Mouse (Mus musculus): ENCODE measurements around the gene Nek8. TPM values are rescaled to one million over a fixed set of nuclear protein-coding genes. Genes with fewer than 3 reads are reported as not detected.

The Nek8 gene
- polyA plus RNA-seq, 1 experiment = 22.2 TPM

DNA sequence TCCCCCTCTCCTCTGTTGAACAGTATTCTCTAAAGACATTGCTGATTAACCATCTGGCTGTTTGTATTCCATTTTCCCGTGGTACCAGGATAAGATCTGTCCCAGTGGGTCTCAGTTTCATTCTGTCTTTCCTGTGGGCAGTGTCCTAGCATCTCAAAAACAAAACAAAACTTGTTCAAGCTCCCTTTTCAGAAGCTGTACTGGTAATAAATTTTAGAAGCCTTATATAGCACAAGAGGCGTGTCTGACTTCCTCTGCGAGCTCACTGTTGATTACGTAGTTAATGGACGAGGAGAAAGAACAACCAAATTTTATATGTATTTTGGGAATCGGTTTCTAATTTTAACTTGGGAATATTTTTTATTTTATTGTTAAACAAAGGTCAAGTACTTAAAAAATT lies 50.8 kb downstream of the Nek8 start:
- no peaks in the 10 kb centered on the region for H3K4me1 ChIP-seq (ENCODE audit: control insufficient read depth, insufficient read depth, low read length)
- H3K27ac ChIP-seq (ENCODE audit: control insufficient read depth, insufficient read depth, low read depth, low read length) = no peak overlapping the region
- no peaks in the 10 kb centered on the region for H3K27me3 ChIP-seq (ENCODE audit: control insufficient read depth, insufficient read depth, low read length)
- H3K36me3 ChIP-seq (ENCODE audit: control insufficient read depth, insufficient read depth, low read length) = no peaks in the 10 kb centered on the region
- TF ChIP-seq POLR2A (IDR thresholded peaks at IDR 0.05; ENCODE audit: control insufficient read depth, low read depth, low read length) = no peak
- no peak for TF ChIP-seq CTCF (IDR thresholded peaks at IDR 0.05; ENCODE audit: control insufficient read depth, insufficient read depth, insufficient replicate concordance, low read depth, low read length)
- H3K4me3 ChIP-seq (ENCODE audit: control insufficient read depth, low read depth, low read length) = no peak overlapping the region

DNA sequence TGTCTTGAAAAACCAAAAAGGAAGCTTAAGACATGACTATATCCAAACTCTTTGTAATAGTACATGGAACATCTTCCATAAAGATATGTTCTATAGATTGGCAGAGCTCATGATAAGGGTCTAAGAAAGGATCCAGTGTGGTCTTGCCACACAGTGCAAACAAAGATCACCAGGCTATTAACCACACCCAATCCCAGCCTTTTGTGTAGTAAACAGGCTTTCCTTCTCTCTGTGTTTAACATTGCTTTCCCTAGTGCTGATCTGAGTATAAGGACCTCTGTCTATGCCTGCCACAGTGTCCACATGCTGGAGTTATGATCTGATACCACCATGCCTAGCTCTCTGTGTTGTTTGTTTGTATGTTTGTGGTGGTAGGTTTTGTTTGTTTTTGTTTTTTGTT lies 52.7 kb downstream of the Nek8 start:
- no peak overlapping the region for H3K27ac ChIP-seq (ENCODE audit: control insufficient read depth, insufficient read depth, low read depth, low read length)
- H3K36me3 ChIP-seq (ENCODE audit: control insufficient read depth, insufficient read depth, low read length) = no peaks in the 10 kb centered on the region
- H3K4me3 ChIP-seq (ENCODE audit: control insufficient read depth, low read depth, low read length) = no peak overlapping the region
- H3K4me1 ChIP-seq (ENCODE audit: control insufficient read depth, insufficient read depth, low read length) = no peaks in the 10 kb centered on the region
- no peaks in the 10 kb centered on the region for H3K27me3 ChIP-seq (ENCODE audit: control insufficient read depth, insufficient read depth, low read length)
- TF ChIP-seq POLR2A (IDR thresholded peaks at IDR 0.05; ENCODE audit: control insufficient read depth, low read depth, low read length) (no peak), CTCF (IDR thresholded peaks at IDR 0.05; ENCODE audit: control insufficient read depth, insufficient read depth, insufficient replicate concordance, low read depth, low read length) (no peak)

DNA sequence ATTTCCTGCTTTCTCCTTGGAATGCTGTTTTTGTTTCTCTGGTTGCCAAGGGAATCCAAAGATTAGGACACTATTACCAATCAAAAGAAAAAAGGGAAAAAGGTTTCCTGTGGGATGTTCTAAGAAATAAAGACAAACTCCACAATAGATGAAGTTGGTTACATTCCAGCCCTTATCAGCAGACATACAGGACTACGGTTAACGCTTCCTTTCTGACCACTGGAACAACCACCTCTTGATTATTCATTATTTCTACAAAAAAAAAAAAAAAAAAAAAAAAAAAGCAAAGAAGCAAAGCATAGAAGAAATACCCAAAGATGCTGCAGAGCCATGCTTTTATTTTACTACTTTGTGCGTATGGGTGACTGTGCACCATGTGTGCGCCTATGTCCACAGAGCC lies 53.7 kb downstream of the Nek8 start:
- Histone ChIP-seq H3K27ac (ENCODE audit: control insufficient read depth, insufficient read depth, low read depth, low read length) (no peak overlapping the region), H3K27me3 (ENCODE audit: control insufficient read depth, insufficient read depth, low read length) (no peaks in the 10 kb centered on the region), H3K4me3 (ENCODE audit: control insufficient read depth, low read depth, low read length) (no peak overlapping the region), H3K36me3 (ENCODE audit: control insufficient read depth, insufficient read depth, low read length) (no peaks in the 10 kb centered on the region), H3K4me1 (ENCODE audit: control insufficient read depth, insufficient read depth, low read length) (no peaks in the 10 kb centered on the region)
- TF ChIP-seq POLR2A (IDR thresholded peaks at IDR 0.05; ENCODE audit: control insufficient read depth, low read depth, low read length) (no peak), CTCF (IDR thresholded peaks at IDR 0.05; ENCODE audit: control insufficient read depth, insufficient read depth, insufficient replicate concordance, low read depth, low read length) (no peak)

DNA sequence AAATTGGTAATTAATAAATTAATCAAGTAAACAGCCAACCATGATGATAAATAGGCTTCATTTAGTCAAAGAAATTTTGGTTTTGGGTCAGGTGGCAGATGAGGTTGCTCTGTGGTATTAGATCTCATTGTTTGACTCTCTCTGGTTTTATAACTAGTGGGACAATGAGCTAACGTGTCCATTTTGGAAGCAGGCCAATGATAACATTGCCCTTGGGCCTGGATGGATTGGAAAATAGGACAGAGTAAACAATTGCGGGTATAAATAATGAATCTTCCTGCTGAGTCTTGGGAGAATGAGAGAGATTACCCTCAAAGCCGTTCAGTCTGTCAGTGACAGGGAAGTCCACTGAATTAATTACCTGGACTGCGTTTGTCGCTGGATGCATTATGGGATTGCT lies 55.3 kb downstream of the Nek8 start:
- Histone ChIP-seq H3K4me3 (ENCODE audit: control insufficient read depth, low read depth, low read length) (no peak overlapping the region), H3K27me3 (ENCODE audit: control insufficient read depth, insufficient read depth, low read length) (no peaks in the 10 kb centered on the region), H3K36me3 (ENCODE audit: control insufficient read depth, insufficient read depth, low read length) (no peaks in the 10 kb centered on the region), H3K27ac (ENCODE audit: control insufficient read depth, insufficient read depth, low read depth, low read length) (no peak overlapping the region), H3K4me1 (ENCODE audit: control insufficient read depth, insufficient read depth, low read length) (no peaks in the 10 kb centered on the region; the same call in 1 of the 2 replicates)
- no peak for TF ChIP-seq CTCF (IDR thresholded peaks at IDR 0.05; ENCODE audit: control insufficient read depth, insufficient read depth, insufficient replicate concordance, low read depth, low read length)

DNA sequence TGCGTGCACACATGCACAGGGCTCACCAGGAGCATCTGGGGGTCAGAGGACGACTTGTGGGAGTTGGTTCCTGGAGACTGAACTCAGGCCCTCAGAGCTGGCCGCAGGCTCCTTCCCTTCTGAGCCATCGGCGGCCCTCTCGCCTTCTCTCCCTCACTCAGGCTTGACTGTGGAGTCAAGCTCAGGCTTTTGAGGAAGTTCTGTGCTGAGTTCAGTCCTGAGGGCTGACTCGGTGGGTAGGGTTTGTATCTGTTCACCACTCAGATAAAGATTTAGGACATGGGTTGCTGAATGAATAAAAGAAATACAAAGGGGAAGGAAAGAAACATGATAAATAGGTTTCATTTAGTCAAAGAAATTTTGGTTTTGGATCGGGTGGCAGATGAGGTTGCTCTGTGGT lies 56.6 kb downstream of the Nek8 start:
- TF ChIP-seq CTCF (IDR thresholded peaks at IDR 0.05; ENCODE audit: control insufficient read depth, insufficient read depth, insufficient replicate concordance, low read depth, low read length) = no peak
- TF ChIP-seq POLR2A (IDR thresholded peaks at IDR 0.05; ENCODE audit: control insufficient read depth, low read depth, low read length) = no peak
- Histone ChIP-seq H3K4me1 (ENCODE audit: control insufficient read depth, insufficient read depth, low read length) (peaks cover 3% of the 10 kb centered on the region), H3K36me3 (ENCODE audit: control insufficient read depth, insufficient read depth, low read length) (no peaks in the 10 kb centered on the region), H3K4me3 (ENCODE audit: control insufficient read depth, low read depth, low read length) (no peak overlapping the region), H3K27me3 (ENCODE audit: control insufficient read depth, insufficient read depth, low read length) (no peaks in the 10 kb centered on the region), H3K27ac (ENCODE audit: control insufficient read depth, insufficient read depth, low read depth, low read length) (no peak overlapping the region)

DNA sequence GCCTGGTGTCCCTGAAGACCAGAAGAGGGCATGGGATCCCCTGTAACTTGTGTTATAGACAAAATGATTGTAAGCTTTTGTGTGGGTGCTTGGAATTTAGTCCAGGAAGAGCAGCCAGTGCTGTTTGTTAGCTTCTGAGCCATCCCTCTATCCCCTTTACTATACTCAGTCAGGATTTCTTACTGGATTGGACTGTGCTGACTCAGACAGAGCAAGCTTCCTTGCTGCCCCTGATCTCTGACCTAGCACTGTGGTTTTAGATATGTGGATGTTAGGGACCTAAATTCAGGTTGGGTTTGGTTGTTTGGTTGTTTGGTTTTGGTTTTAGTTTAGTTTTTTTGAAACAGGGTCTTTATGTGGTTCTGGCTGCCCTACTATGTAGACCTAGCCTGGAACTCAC lies 58.0 kb downstream of the Nek8 start:
- Histone ChIP-seq H3K4me1 (ENCODE audit: control insufficient read depth, insufficient read depth, low read length) (peaks cover 3% of the 10 kb centered on the region), H3K27ac (ENCODE audit: control insufficient read depth, insufficient read depth, low read depth, low read length) (no peak overlapping the region), H3K27me3 (ENCODE audit: control insufficient read depth, insufficient read depth, low read length) (no peaks in the 10 kb centered on the region), H3K36me3 (ENCODE audit: control insufficient read depth, insufficient read depth, low read length) (no peaks in the 10 kb centered on the region), H3K4me3 (ENCODE audit: control insufficient read depth, low read depth, low read length) (no peak overlapping the region)
- TF ChIP-seq CTCF (IDR thresholded peaks at IDR 0.05; ENCODE audit: control insufficient read depth, insufficient read depth, insufficient replicate concordance, low read depth, low read length) = no peak

DNA sequence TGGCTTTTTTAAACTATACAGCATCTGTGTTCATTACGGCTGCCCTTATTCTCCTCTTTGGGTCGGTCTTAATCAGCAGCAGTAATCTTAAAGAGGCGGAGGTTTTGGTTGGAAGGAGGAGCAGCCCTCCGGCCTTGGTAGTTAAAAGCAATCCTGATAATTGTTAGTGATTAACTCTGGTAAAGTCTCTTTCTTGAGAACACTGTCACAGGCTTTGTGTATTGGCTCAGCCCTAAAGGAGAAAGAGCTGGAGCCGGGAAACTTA lies 60.4 kb downstream of the Nek8 start:
- TF ChIP-seq CTCF (IDR thresholded peaks at IDR 0.05; ENCODE audit: control insufficient read depth, insufficient read depth, insufficient replicate concordance, low read depth, low read length) (no peak), POLR2A (IDR thresholded peaks at IDR 0.05; ENCODE audit: control insufficient read depth, low read depth, low read length) (no peak)
- Histone ChIP-seq H3K36me3 (ENCODE audit: control insufficient read depth, insufficient read depth, low read length) (no peaks in the 10 kb centered on the region), H3K4me1 (ENCODE audit: control insufficient read depth, insufficient read depth, low read length) (peaks cover 3% of the 10 kb centered on the region), H3K4me3 (ENCODE audit: control insufficient read depth, low read depth, low read length) (peak overlapping the region; percentile 81; the same call in 1 of the 2 replicates), H3K27ac (ENCODE audit: control insufficient read depth, insufficient read depth, low read depth, low read length) (peak overlapping the region; percentile 46; the same call in 1 of the 2 replicates), H3K27me3 (ENCODE audit: control insufficient read depth, insufficient read depth, low read length) (no peaks in the 10 kb centered on the region)

Other genes starting within 250 kb of the Nek8 start
- 7.0 and 8.3 TPM in 2 replicates for gene Sez6, start 245.9 kb downstream of the Nek8 start, polyA plus RNA-seq (2012; rRNA removed)
- 24.6 and 26.7 TPM in 2 replicates for gene Phf12, start 193.9 kb downstream of the Nek8 start, polyA plus RNA-seq (2012; rRNA removed)
- gene Dhrs13, start 144.4 kb downstream of the Nek8 start, polyA plus RNA-seq (2012; rRNA removed) = 4.9 and 5.1 TPM in 2 replicates
- gene Flot2, start 138.7 kb downstream of the Nek8 start, polyA plus RNA-seq (2012; rRNA removed) = 35.3 and 36.6 TPM in 2 replicates
- gene Eral1, start 96.3 kb downstream of the Nek8 start, polyA plus RNA-seq (2012; rRNA removed) = 17.4 and 18.2 TPM in 2 replicates
- 11.5 and 11.7 TPM in 2 replicates for gene Fam222b, start 82.0 kb downstream of the Nek8 start, polyA plus RNA-seq (2012; rRNA removed)
- 9.5 and 12.5 TPM in 2 replicates for gene Traf4, start 11.1 kb downstream of the Nek8 start, polyA plus RNA-seq (2012; rRNA removed)
- gene Tlcd1, start within 50 bp of the Nek8 start, polyA plus RNA-seq (2012; rRNA removed) = 65.1 and 73.7 TPM in 2 replicates
- 125 and 137 TPM in 2 replicates for gene Rpl23a, start 6.9 kb upstream of the Nek8 start, polyA plus RNA-seq (2012; rRNA removed)
- gene Rab34, start 11.8 kb upstream of the Nek8 start, polyA plus RNA-seq (2012; rRNA removed) = 10.4 and 13.2 TPM in 2 replicates
- 175 and 191 TPM in 2 replicates for gene Proca1, start 16.7 kb upstream of the Nek8 start, polyA plus RNA-seq (2012; rRNA removed)
- 34.2 and 35.3 TPM in 2 replicates for gene Sdf2, start 69.1 kb upstream of the Nek8 start, polyA plus RNA-seq (2012; rRNA removed)
- gene Supt6, start 69.3 kb upstream of the Nek8 start, polyA plus RNA-seq (2012; rRNA removed) = 20.1 and 22.2 TPM in 2 replicates
- 125 and 133 TPM in 2 replicates for gene 2610507B11Rik, start 85.1 kb upstream of the Nek8 start, polyA plus RNA-seq (2012; rRNA removed)
- gene BC030499, start 114.2 kb upstream of the Nek8 start, polyA plus RNA-seq (2012; rRNA removed) = 0.22 and 0.28 TPM in 2 replicates
- 54.3 and 56.0 TPM in 2 replicates for gene Spag5, start 124.9 kb upstream of the Nek8 start, polyA plus RNA-seq (2012; rRNA removed)
- 5.8 and 7.4 TPM in 2 replicates for gene Aldoc, start 146.3 kb upstream of the Nek8 start, polyA plus RNA-seq (2012; rRNA removed)
- gene Pigs, start 151.7 kb upstream of the Nek8 start, polyA plus RNA-seq (2012; rRNA removed) = 57.4 and 69.7 TPM in 2 replicates
- 47.2 and 66.7 TPM in 2 replicates for gene Unc119, start 166.8 kb upstream of the Nek8 start, polyA plus RNA-seq (2012; rRNA removed)
- gene Foxn1, start 209.9 kb upstream of the Nek8 start, polyA plus RNA-seq (2012; rRNA removed) = not detected in 2 replicates
- 2.8 and 3.1 TPM in 2 replicates for gene Slc13a2, start 245.5 kb upstream of the Nek8 start, polyA plus RNA-seq (2012; rRNA removed)

All from testis, adult 2 months (tissue).